Mouse (Mus musculus) erythroblast, embryonic 14.5 days (primary cell): ENCODE measurements around the gene Tada2b.

ENCODE experiments used
- GATA1 ChIP-seq: IDR thresholded peaks from 2 replicates; pipeline ENCODE4 v1.6.1; 2012; ENCODE audit warnings: low read length, inconsistent platforms, mixed read lengths
- TAL1 ChIP-seq: IDR thresholded peaks from 3 replicates; pipeline ENCODE4 v1.6.1; 2012; ENCODE audit warnings: low read length, inconsistent platforms, mixed read lengths

- TF ChIP-seq TAL1 (no peak), GATA1 (no peak)
These were observed 47.2 kb downstream of the Tada2b start for GRCm38 (mm10) chr5:36436858-36437257.
